Mouse (Mus musculus): Measurements from ENCODE around the gene Wdr89.
A peak's percentile ranks its signal among the peaks of the same experiment; 100 is the strongest.

The Wdr89 gene

DNA sequence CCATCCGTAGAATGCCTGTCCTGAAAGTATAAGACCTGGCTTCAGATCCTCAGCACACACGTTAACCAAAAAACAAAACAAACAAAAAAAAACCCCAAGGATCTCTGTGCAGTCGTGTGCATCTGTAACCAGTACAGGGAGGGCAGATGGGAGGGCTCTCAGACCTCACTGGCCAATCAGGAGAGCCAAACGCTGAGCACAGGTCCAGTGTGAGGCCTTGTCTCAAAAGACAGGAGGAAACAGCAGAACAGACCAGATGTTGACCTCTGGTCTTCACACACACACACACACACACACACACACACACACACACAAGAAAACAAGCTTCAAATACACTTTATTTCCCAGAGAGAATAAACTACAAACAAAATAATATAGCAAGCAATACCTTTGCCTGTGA, 69.8 kb downstream of the Wdr89 start:
- no peak for DNase-seq

DNA sequence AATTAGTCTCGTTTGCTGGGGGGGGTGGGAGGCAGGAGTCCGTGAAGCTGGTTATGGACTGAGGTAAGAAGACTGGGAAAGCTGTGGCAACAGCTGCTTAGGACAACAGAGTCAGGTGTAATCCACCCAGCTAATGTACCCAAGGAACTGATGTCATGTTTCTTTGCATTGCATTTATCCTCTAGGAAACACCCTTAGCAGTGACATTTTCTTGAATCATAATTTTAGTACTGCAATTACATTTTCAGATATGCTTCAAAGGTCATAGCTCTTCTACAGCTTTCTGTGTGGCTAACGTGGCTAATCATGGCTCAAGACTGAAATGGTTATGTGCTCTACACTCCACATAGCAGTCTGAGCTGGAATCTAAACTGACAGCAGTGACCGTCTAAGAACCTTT, 70.3 kb downstream of the Wdr89 start:
- no peak for DNase-seq

DNA sequence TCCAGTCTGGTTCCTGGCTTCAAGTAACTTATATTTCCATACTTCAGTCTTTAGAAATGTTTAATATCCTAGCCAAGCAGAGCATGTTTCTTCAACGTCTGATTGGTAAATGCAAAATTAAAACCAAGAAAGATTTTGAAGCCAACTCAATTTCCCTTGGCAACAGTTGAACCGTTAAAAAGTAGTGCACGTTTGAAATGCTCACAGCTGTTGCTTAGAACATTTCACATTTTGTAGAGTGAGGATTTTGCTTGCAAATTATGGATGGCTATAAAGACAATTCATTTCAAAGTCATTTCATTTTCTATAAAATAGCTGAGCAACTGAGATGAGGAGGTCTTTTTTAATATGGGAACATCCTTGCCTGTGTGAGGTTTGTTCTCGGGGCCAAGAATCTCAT, 71.6 kb downstream of the Wdr89 start:
- no peak for DNase-seq

DNA sequence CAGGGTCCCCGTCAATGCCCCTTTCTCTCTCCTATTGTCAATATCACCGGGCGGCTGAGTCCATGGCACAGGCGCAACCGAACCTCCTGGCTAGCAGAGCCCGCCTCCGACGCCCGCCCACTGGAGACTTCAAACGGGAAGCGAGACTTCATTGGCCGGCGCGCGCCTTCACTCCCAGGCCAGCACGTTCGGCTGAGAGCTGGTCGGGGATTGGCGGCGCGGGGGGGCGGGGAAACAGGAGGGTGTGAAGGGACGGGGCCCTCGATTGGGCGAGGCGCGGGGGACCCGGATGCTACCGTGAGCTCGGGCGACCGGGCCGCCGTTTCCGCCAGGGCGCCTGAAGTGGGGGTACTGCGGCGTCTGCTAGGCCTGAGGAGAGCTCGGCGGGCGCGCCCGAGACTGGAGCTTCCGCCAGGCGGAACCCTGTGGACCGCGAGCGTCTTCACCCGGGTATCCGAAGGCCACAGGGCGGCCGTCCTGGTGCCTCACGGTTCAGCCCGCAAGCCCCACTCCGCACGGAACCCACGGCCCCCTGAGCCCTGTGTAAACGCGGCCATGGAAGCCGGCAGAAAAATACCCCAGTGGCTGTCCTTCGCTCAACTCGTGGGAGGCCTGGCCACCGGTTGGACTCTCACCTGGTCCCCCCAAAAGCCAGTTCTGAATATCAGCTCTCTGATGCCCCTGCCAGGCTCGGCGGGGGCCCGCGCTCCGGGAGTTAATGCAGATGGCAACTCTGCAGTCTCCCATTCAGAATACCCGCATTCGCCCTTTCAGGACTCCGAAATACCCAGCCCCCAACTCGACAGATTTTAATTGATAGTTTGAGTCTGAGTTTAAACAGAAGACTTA, 73.0 kb downstream of the Wdr89 start, which contains the start of gene Ppp2r5e:
Gene Ppp2r5e (minus strand): TSS at position 92 of the 849 bp plus-strand sequence.
- DNase-seq, result peak; percentile 99

DNA sequence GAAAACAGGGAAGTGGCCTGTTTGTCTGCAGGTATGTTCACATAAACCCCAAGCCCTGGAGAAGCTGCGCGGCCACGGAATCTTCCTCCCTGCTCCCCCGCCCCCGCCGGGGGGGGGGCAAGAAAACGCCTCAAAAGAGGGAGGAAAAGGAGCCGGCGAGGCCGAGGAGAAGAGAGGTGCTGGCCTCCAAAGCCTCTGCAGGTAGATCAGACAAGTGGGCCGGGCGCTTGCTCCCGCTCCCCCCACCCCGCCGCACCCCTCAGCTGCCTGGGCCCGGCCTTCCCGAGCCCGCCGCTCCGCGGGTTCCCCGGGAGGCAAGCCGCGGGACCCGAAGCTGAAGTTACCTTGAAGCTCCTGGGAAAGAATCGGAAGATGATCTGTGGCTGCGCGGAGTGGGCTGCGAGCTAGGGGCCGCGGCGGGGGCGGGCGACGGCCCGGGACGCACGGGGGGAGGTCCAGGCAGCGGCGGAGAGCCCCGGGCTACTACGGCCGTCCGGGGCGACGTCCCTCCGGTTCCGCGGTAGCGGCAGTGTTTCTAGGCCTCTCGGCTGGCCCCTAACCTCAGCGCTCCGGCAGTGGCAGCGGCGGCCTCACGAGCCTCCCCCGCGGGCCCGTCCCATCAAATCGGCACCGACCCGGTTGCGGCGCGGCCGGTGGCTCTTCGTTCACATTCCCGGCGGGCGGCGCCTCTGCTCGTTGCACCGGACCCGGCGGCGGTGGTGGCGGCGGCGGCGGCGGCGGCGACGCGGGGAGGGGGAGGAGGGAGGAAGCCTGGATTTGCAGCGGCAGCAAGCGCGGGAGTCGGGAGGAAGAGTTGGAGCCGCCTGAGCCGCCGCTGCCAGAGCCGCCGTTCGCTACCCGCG, 73.8 kb downstream of the Wdr89 start:
- DNase-seq, result peak; percentile 40

DNA sequence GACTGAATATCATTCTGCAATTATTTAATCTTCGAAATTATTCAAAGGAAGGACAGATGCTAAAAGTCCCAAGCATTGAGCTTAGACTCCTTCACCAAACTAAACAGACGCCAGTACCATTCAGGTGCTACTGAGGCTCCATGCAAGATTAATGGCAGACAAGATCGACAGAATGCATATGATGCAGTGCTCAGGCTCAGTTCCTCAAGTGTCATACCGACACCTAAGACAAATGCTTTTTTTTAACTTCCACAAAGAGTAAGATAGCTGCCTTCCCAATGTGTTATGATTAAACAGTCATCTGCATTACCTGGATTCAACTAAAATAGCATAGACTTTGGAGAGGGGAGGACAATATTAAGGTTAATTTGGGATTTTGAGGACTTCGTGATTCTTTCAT, 74.9 kb downstream of the Wdr89 start:
- DNase-seq, result no peak

DNA sequence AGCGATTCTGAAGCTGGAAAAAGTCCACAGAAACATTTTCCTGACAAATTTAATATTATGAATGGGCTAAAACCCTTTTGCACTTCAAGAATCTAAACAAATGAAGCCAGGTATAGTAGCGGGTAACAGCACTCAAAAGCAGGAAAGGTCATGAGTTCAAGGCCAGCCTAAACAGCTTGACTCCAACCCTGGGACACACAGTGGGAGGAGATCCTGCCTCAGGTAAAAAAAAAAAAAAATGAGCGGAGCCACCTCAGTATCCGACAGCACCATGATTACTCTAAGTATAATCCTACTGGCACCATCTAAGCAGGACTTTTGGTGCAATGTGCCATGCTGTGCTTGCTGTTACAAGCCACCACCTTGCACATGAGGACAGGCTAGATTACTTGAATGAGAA, 75.5 kb downstream of the Wdr89 start:
- DNase-seq, result no peak

DNA sequence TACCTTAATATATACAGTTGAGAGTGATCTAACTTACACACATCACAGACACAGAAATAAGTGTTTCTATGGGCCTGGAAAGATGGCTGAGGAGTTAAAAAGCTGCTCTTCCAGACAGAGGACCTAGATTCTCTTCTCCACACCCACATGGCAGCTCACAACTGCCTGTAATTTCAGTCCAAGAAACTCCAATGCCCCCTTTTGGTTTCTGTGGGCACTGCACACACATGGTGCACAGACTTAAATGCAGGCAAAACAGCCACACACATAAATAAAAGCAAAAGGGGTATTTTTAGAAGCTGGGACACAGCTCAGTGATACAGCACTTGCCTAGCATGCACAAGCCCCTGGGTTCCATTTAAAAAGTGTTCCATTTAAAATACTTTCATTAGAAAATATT, 81.8 kb downstream of the Wdr89 start:
- no peak for DNase-seq

DNA sequence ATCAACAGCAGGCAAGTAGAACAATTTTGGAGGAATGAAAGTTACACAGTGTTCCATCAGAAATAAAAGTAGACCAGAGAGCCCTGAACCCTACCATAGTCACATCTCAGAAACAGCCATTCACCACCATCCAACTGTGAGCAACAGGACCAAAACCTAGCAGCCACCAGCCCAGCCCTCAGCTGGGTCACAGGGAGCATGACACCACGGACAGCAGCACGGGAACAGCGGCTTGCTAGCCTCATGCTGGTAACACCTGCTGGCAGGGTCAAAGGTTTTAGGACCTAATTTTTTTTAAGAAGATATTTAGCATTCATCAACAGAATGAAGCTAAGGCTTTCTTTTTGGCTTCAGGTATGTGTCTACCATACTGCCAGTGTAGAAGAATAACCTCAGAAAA, 85.6 kb downstream of the Wdr89 start:
- DNase-seq, result no peak
